10 mouse cellular contexts compared by ENCODE assay signal in the genomic region with DNA sequence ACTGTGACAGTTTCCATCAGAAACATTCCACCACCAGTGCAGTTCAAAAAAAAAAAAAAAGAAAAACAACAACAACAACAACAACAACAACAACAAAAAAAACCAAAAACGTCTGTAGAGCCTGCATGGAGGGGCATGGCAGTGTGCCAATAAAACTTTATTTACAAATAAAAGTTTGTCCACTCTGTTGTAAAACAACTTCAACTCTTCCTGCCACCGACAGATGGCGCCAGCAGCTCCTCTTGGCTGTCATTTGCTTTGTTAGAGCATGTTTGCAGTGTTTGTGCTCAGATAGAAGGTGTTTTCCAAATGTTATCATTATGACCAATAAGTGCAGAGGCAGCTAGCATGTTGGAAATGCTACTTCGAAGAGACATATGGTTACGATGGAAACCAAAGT.
DNase-seq lines count a peak whose midpoint lies in the region; ATAC-seq and TF ChIP-seq lines count a peak whose summit lies in the region.
"Had no signal": no experiment of that assay in that cellular context is flagged by ENCODE, and none has a peak within 500 bp of the region (broad histone marks: within the 10 kb centered on the region; RNA-seq: fewer than 3 reads in every experiment).

No protein-coding gene starts in this region.

- CTCF ChIA-PET in Patski (lab: Charles Lee), result no interaction called here

- POLR2A ChIA-PET in Patski (lab: Charles Lee), result no interaction called here

- no peak overlapping the region for H3K27ac ChIP-seq in limb, embryonic 11.5 days (replicated peaks; ENCODE audit: low read depth, low read length)
- H3K27ac ChIP-seq in limb, embryonic 10.5 days, result no peak overlapping the region
- no peak overlapping the region for H3K27ac ChIP-seq in ES-Bruce4 (ENCODE audit: insufficient read depth, low read length)
- H3K27ac ChIP-seq: hindbrain, embryonic 15.5 days; liver, embryonic 13.5 days had no signal

- no peak for TF ChIP-seq EP300 in ES-Bruce4 (IDR thresholded peaks at IDR 0.05; ENCODE audit: insufficient read depth, low read depth, low read length)

- in situ Hi-C loops in Patski (cut with MboI; ENCODE audit: low pct_unique_long_range_greater_than_20kb), result loop anchor here (25.0 kb wide), 1 partner anchor 1000 kb away; no protein-coding TSS in a partner anchor

- H3K9me3 ChIP-seq in limb, embryonic 11.5 days (ENCODE audit: control insufficient read depth, low read length), result no peaks in the 10 kb centered on the region
- H3K9me3 ChIP-seq in limb, embryonic 10.5 days (replicated peaks), result no peaks in the 10 kb centered on the region
- H3K9me3 ChIP-seq in ES-Bruce4 (replicated peaks; ENCODE audit: control insufficient read depth, insufficient read depth, low read length, poor library complexity, severe bottlenecking), result no peaks in the 10 kb centered on the region
- H3K9me3 ChIP-seq: hindbrain, embryonic 15.5 days had no signal

- no peak overlapping the region for H3K4me3 ChIP-seq in limb, embryonic 11.5 days (ENCODE audit: low read depth, low read length)
- no peak overlapping the region for H3K4me3 ChIP-seq in limb, embryonic 10.5 days
- no peak overlapping the region for H3K4me3 ChIP-seq in ES-Bruce4 (ENCODE audit: low read depth, low read length)
- H3K4me3 ChIP-seq: hindbrain, embryonic 15.5 days; liver, embryonic 13.5 days had no signal

- H3K4me2 ChIP-seq in limb, embryonic 11.5 days (ENCODE audit: low read depth, severe bottlenecking), result no peak overlapping the region
- H3K4me2 ChIP-seq: hindbrain, embryonic 15.5 days; liver, embryonic 13.5 days had no signal

- TF ChIP-seq CTCF in ES-Bruce4 (IDR thresholded peaks at IDR 0.05; ENCODE audit: low read depth, low read length) (peak; percentile 65), Patski (IDR thresholded peaks at IDR 0.05) (peak; percentile 25)

- H3K27me3 ChIP-seq in limb, embryonic 11.5 days (ENCODE audit: control insufficient read depth, insufficient read depth, low read length), result no peaks in the 10 kb centered on the region
- no peaks in the 10 kb centered on the region for H3K27me3 ChIP-seq in limb, embryonic 10.5 days (ENCODE audit: low read depth, poor library complexity, severe bottlenecking)
- no peaks in the 10 kb centered on the region for H3K27me3 ChIP-seq in ES-Bruce4 (ENCODE audit: control insufficient read depth, insufficient read depth, low read length, poor library complexity, severe bottlenecking)
- H3K27me3 ChIP-seq in Patski, result peaks cover 6% of the 10 kb centered on the region
- H3K27me3 ChIP-seq: hindbrain, embryonic 15.5 days; liver, embryonic 13.5 days had no signal

- H3K9ac ChIP-seq in limb, embryonic 11.5 days (ENCODE audit: low read length), result no peak overlapping the region
- no peak overlapping the region for H3K9ac ChIP-seq in ES-Bruce4 (ENCODE audit: low read depth, poor library complexity, severe bottlenecking)
- H3K9ac ChIP-seq: hindbrain, embryonic 15.5 days; liver, embryonic 13.5 days had no signal

- TF ChIP-seq POLR2A in ES-Bruce4 (IDR thresholded peaks at IDR 0.05; ENCODE audit: insufficient read depth, low read length), result no peak

- no peak for ATAC-seq in limb, embryonic 11.5 days (ENCODE audit: insufficient number of reproducible peaks, low FRiP score, low TSS enrichment, low read depth)
- ATAC-seq in Patski, result no peak
- ATAC-seq in granulocyte monocyte progenitor cell, adult 5-6 weeks (replicated peaks; ENCODE audit: poor library complexity, severe bottlenecking), result no peak
- no peak for ATAC-seq in inflammation-experienced regulatory T-cells, adult 6 months

- WGBS in limb, embryonic 11.5 days, result 45% methylated on average over 5 of the region's 5 CpGs
- WGBS in limb, embryonic 10.5 days, result 47% methylated on average over 5 of the region's 5 CpGs

- no peaks in the 10 kb centered on the region for H3K4me1 ChIP-seq in limb, embryonic 11.5 days (ENCODE audit: control insufficient read depth, insufficient read depth, low read length)
- no peaks in the 10 kb centered on the region for H3K4me1 ChIP-seq in limb, embryonic 10.5 days
- H3K4me1 ChIP-seq in ES-Bruce4 (ENCODE audit: control insufficient read depth, insufficient read depth, low read length), result no peaks in the 10 kb centered on the region
- H3K4me1 ChIP-seq: hindbrain, embryonic 15.5 days; liver, embryonic 13.5 days had no signal

- peak; percentile 16 for DNase-seq in heart, postnatal 4 days
- DNase-seq in heart, adult 8-10 months (ENCODE audit: low spot score), result no peak
- DNase-seq in limb, embryonic 11.5 days (ENCODE audit: low spot score), result peak; percentile 25
- DNase-seq in limb, embryonic 10.5 days (ENCODE audit: low spot score), result no peak
- no peak for DNase-seq in Patski (ENCODE audit: low read depth, low spot score)
- DNase-seq: liver, embryonic 13.5 days had no signal

- H3K36me3 ChIP-seq in limb, embryonic 11.5 days (ENCODE audit: control insufficient read depth, insufficient read depth, low read length), result no peaks in the 10 kb centered on the region
- no peaks in the 10 kb centered on the region for H3K36me3 ChIP-seq in limb, embryonic 10.5 days
- H3K36me3 ChIP-seq in ES-Bruce4 (ENCODE audit: control insufficient read depth, insufficient read depth, low read length, poor library complexity, severe bottlenecking), result no peaks in the 10 kb centered on the region
- H3K36me3 ChIP-seq: hindbrain, embryonic 15.5 days; liver, embryonic 13.5 days had no signal

Comparison
In these comparisons a context has a peak if more than half of its experiments do, and no peak if none do; other contexts are left out.
1. DNase-seq: peak in heart, postnatal 4 days (single experiment) and limb, embryonic 11.5 days (single experiment); none in heart, adult 8-10 months (single experiment), limb, embryonic 10.5 days (single experiment) and Patski (single experiment).